Mouse (Mus musculus) C2C12 (cell line): ENCODE measurements at regions not wholly inside any gene's neighbourhood (a gene's known extent, or its start where the extent isn't known, plus 50 kb on each side); places are given as distances from the start of the nearest gene placed in this dataset.

Experiments
- CEBPB ChIP-seq: IDR thresholded peaks from one replicate; pipeline ENCODE4 v1.6.1; 2011; ENCODE audit warnings: low read depth, mild to moderate bottlenecking, control low read depth, moderate library complexity
- CTCF ChIP-seq: IDR thresholded peaks from one replicate; pipeline ENCODE4 v1.5.1; 2011; ENCODE audit not compliant: control insufficient read depth, insufficient read depth, insufficient read length
- MAX ChIP-seq: IDR thresholded peaks from one replicate; pipeline ENCODE4 v1.6.1; 2011; ENCODE audit warnings: mild to moderate bottlenecking, control low read depth
- MYOG ChIP-seq: IDR thresholded peaks from one replicate; pipeline ENCODE4 v1.6.1; 2011; ENCODE audit not compliant: control insufficient read depth, insufficient read length; ENCODE audit errors: extremely low read depth
- USF1 ChIP-seq: IDR thresholded peaks from one replicate; pipeline ENCODE4 v1.6.1; 2011; ENCODE audit warnings: low read depth, mild to moderate bottlenecking, control low read depth, moderate library complexity

DNA sequence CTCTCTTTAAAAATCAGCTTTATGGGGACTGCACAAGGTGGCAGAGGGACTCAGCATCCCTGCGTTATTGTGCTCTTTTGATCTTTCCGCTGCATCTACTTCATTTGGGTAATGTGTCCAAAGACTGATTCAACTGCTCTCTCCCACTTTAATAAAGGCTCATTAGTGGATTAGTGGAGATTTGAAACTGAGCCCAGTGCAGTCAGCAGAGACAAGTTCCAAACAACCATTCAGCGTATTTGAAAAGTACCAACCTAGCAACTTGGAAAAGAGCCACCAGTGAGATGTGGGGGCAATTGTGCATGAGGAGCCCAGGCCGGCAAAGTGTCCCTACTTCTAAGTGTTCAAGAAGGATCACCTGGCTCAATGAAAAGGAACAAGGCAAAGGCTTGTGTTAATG is 183.4 kb downstream of the Basp1 start:
- TF ChIP-seq CTCF (no peak), MAX (no peak), MYOG (no peak), USF1 (no peak), CEBPB (no peak)
